Mouse (Mus musculus): Measurements from ENCODE around the gene Btnl10. TPM values are rescaled to one million over a fixed set of nuclear protein-coding genes. Genes with fewer than 3 reads are reported as not detected.

The Btnl10 gene
- polyA plus RNA-seq, 1 experiment from 2014 or later: 4.0 TPM

GRCm38 (mm10) chr11:58959186-58959825 is 41.6 kb downstream of the Btnl10 start:
- Histone ChIP-seq H3K9me3 (ENCODE audit: control insufficient read depth, low read length) (no peaks in the 10 kb centered on the region), H3K27ac (ENCODE audit: low read depth, low read length) (no peak overlapping the region; the same call in 1 of the 2 replicates), H3K4me2 (peak overlapping the region; percentile 96), H3K9ac (ENCODE audit: low read depth, low read length) (peak overlapping the region; percentile 66), H3K4me1 (replicated peaks; ENCODE audit: control insufficient read depth, insufficient read depth, low read length) (peaks cover 22% of the 10 kb centered on the region), H3K27me3 (replicated peaks; ENCODE audit: control insufficient read depth, insufficient read depth, low read length) (peaks cover 19% of the 10 kb centered on the region), H3K36me3 (ENCODE audit: control insufficient read depth, insufficient read depth, low read length) (no peaks in the 10 kb centered on the region; the same call in 1 of the 2 replicates), H3K4me3 (ENCODE audit: low read depth, low read length) (peak overlapping the region; percentile 57)
- ATAC-seq (replicated peaks; ENCODE audit: low FRiP score) (no peak), DNase-seq (ENCODE audit: low spot score) (no peak)
- WGBS: 27% methylated on average over 15 of the region's 15 CpGs

- WGBS: 1% methylated on average over 40 of the region's 40 CpGs
- DNase-seq (ENCODE audit: low spot score) (peak; percentile 84), ATAC-seq (replicated peaks; ENCODE audit: low FRiP score) (peak; percentile 84)
- Histone ChIP-seq H3K27me3 (replicated peaks; ENCODE audit: control insufficient read depth, insufficient read depth, low read length) (peaks cover 20% of the 10 kb centered on the region), H3K4me1 (replicated peaks; ENCODE audit: control insufficient read depth, insufficient read depth, low read length) (peaks cover 22% of the 10 kb centered on the region), H3K27ac (ENCODE audit: low read depth, low read length) (peak overlapping the region; percentile 7; the same call in 1 of the 2 replicates), H3K9ac (ENCODE audit: low read depth, low read length) (peak overlapping the region; percentile 66), H3K4me2 (peak overlapping the region; percentile 96), H3K9me3 (ENCODE audit: control insufficient read depth, low read length) (no peaks in the 10 kb centered on the region), H3K4me3 (ENCODE audit: low read depth, low read length) (peak overlapping the region; percentile 57), H3K36me3 (ENCODE audit: control insufficient read depth, insufficient read depth, low read length) (no peaks in the 10 kb centered on the region; the same call in 1 of the 2 replicates)
Observed at GRCm38 (mm10) chr11:58959921-58960465, 42.3 kb downstream of the Btnl10 start.

- no peak for ATAC-seq (replicated peaks; ENCODE audit: low FRiP score)
- Histone ChIP-seq H3K4me3 (ENCODE audit: low read depth, low read length) (no peak overlapping the region), H3K36me3 (ENCODE audit: control insufficient read depth, insufficient read depth, low read length) (no peaks in the 10 kb centered on the region; the same call in 1 of the 2 replicates), H3K4me2 (no peak overlapping the region), H3K27ac (ENCODE audit: low read depth, low read length) (no peak overlapping the region), H3K4me1 (replicated peaks; ENCODE audit: control insufficient read depth, insufficient read depth, low read length) (peaks cover 26% of the 10 kb centered on the region), H3K9ac (ENCODE audit: low read depth, low read length) (no peak overlapping the region), H3K9me3 (ENCODE audit: control insufficient read depth, low read length) (no peaks in the 10 kb centered on the region), H3K27me3 (replicated peaks; ENCODE audit: control insufficient read depth, insufficient read depth, low read length) (peaks cover 20% of the 10 kb centered on the region)
- WGBS: 50% methylated on average over 50 of the region's 50 CpGs
- DNase-seq (ENCODE audit: low spot score): no peak
Observed at GRCm38 (mm10) chr11:58961364-58962177, 43.9 kb downstream of the Btnl10 start.

- no peaks in the 10 kb centered on the region for H3K36me3 ChIP-seq (ENCODE audit: control insufficient read depth, insufficient read depth, low read length)
- no peaks in the 10 kb centered on the region for H3K9me3 ChIP-seq (ENCODE audit: control insufficient read depth, low read length)
- H3K4me3 ChIP-seq (ENCODE audit: low read depth, low read length): no peak overlapping the region
- whole genome bisulfite sequencing: 30% methylated on average over 17 of the region's 17 CpGs
- no peak overlapping the region for H3K9ac ChIP-seq (ENCODE audit: low read depth, low read length)
- peaks cover 20% of the 10 kb centered on the region for H3K4me1 ChIP-seq (replicated peaks; ENCODE audit: control insufficient read depth, insufficient read depth, low read length)
- H3K4me2 ChIP-seq: peak overlapping the region; percentile 31; the same call in 1 of the 2 replicates
- H3K27me3 ChIP-seq (replicated peaks; ENCODE audit: control insufficient read depth, insufficient read depth, low read length): peaks cover 20% of the 10 kb centered on the region
- ATAC-seq (replicated peaks; ENCODE audit: low FRiP score) (no peak), DNase-seq (ENCODE audit: low spot score) (no peak)
- no peak overlapping the region for H3K27ac ChIP-seq (ENCODE audit: low read depth, low read length)
Observed at GRCm38 (mm10) chr11:58963543-58963942, 45.8 kb downstream of the Btnl10 start.

- DNase-seq (ENCODE audit: low spot score): no peak
- whole genome bisulfite sequencing: 84% methylated on average over 7 of the region's 7 CpGs
- peaks cover 20% of the 10 kb centered on the region for H3K27me3 ChIP-seq (replicated peaks; ENCODE audit: control insufficient read depth, insufficient read depth, low read length)
Observed at GRCm38 (mm10) chr11:58964216-58964615, 46.5 kb downstream of the Btnl10 start.

GRCm38 (mm10) chr11:58965001-58965760 is 47.5 kb downstream of the Btnl10 start:
- WGBS: 41% methylated on average over 12 of the region's 12 CpGs
- no peak for DNase-seq (ENCODE audit: low spot score)
- Histone ChIP-seq H3K36me3 (ENCODE audit: control insufficient read depth, insufficient read depth, low read length) (no peaks in the 10 kb centered on the region), H3K9me3 (ENCODE audit: control insufficient read depth, low read length) (no peaks in the 10 kb centered on the region), H3K4me1 (replicated peaks; ENCODE audit: control insufficient read depth, insufficient read depth, low read length) (0 out of 2 replicates have a peak, but pooled peaks cover 9% of the 10 kb centered on the region), H3K27me3 (replicated peaks; ENCODE audit: control insufficient read depth, insufficient read depth, low read length) (peaks cover 20% of the 10 kb centered on the region), H3K4me2 (peak overlapping the region; percentile 27; the same call in 1 of the 2 replicates), H3K9ac (ENCODE audit: low read depth, low read length) (no peak overlapping the region), H3K27ac (ENCODE audit: low read depth, low read length) (no peak overlapping the region), H3K4me3 (ENCODE audit: low read depth, low read length) (no peak overlapping the region)
- ATAC-seq (replicated peaks; ENCODE audit: low FRiP score): no peak

More at GRCm38 (mm10) chr11:58964216-58964615, 46.5 kb downstream of the Btnl10 start:
- no peaks in the 10 kb centered on the region for H3K36me3 ChIP-seq (ENCODE audit: control insufficient read depth, insufficient read depth, low read length)
- H3K9me3 ChIP-seq (ENCODE audit: control insufficient read depth, low read length): no peaks in the 10 kb centered on the region
- no peak for ATAC-seq (replicated peaks; ENCODE audit: low FRiP score)
- no peak overlapping the region for H3K9ac ChIP-seq (ENCODE audit: low read depth, low read length)
- H3K4me2 ChIP-seq: no peak overlapping the region
- no peak overlapping the region for H3K27ac ChIP-seq (ENCODE audit: low read depth, low read length)
- H3K4me3 ChIP-seq (ENCODE audit: low read depth, low read length): no peak overlapping the region
- H3K4me1 ChIP-seq (replicated peaks; ENCODE audit: control insufficient read depth, insufficient read depth, low read length): peaks cover 15% of the 10 kb centered on the region

GRCm38 (mm10) chr11:58967346-58967745 is 49.6 kb downstream of the Btnl10 start:
- Histone ChIP-seq H3K27me3 (replicated peaks; ENCODE audit: control insufficient read depth, insufficient read depth, low read length) (peaks cover 8% of the 10 kb centered on the region), H3K4me2 (no peak overlapping the region), H3K4me1 (replicated peaks; ENCODE audit: control insufficient read depth, insufficient read depth, low read length) (0 out of 2 replicates have a peak, but pooled peaks cover 9% of the 10 kb centered on the region), H3K4me3 (ENCODE audit: low read depth, low read length) (no peak overlapping the region), H3K9me3 (ENCODE audit: control insufficient read depth, low read length) (no peaks in the 10 kb centered on the region), H3K9ac (ENCODE audit: low read depth, low read length) (no peak overlapping the region), H3K36me3 (ENCODE audit: control insufficient read depth, insufficient read depth, low read length) (no peaks in the 10 kb centered on the region), H3K27ac (ENCODE audit: low read depth, low read length) (no peak overlapping the region)
- no peak for DNase-seq (ENCODE audit: low spot score)
- ATAC-seq (replicated peaks; ENCODE audit: low FRiP score): no peak
- 95% methylated on average over 1 of the region's 1 CpGs for WGBS

GRCm38 (mm10) chr11:58968551-58968950 is 50.8 kb downstream of the Btnl10 start:
- no peaks in the 10 kb centered on the region for H3K9me3 ChIP-seq (ENCODE audit: control insufficient read depth, low read length)
- H3K4me3 ChIP-seq (ENCODE audit: low read depth, low read length): no peak overlapping the region
- H3K9ac ChIP-seq (ENCODE audit: low read depth, low read length): no peak overlapping the region
- WGBS: 68% methylated on average over 7 of the region's 7 CpGs
- H3K36me3 ChIP-seq (ENCODE audit: control insufficient read depth, insufficient read depth, low read length): no peaks in the 10 kb centered on the region
- H3K4me2 ChIP-seq: no peak overlapping the region
- ATAC-seq (replicated peaks; ENCODE audit: low FRiP score) (no peak), DNase-seq (ENCODE audit: low spot score) (no peak)
- H3K27me3 ChIP-seq (replicated peaks; ENCODE audit: control insufficient read depth, insufficient read depth, low read length): 0 out of 2 replicates have a peak, but pooled peaks cover 2% of the 10 kb centered on the region
- 0 out of 2 replicates have a peak, but pooled peaks cover 8% of the 10 kb centered on the region for H3K4me1 ChIP-seq (replicated peaks; ENCODE audit: control insufficient read depth, insufficient read depth, low read length)
- H3K27ac ChIP-seq (ENCODE audit: low read depth, low read length): no peak overlapping the region
